Mouse (Mus musculus) CH12.LX (cell line): ENCODE measurements around the gene Bcl2l11. TPM values are rescaled to one million over a fixed set of nuclear protein-coding genes. Genes with fewer than 3 reads are reported as not detected.

Experiments used
- DNase-seq: peaks from one replicate; pipeline ENCODE4 v3.0.0-alpha.2; 2013; ENCODE audit errors: extremely low read depth
- H3K27ac ChIP-seq: 2 replicates; pipeline ENCODE4 v1.5.1; 2012; ENCODE audit warnings: low read depth, mild to moderate bottlenecking, control low read depth, moderate library complexity; ENCODE audit not compliant: insufficient read depth
- H3K27me3 ChIP-seq: replicated peaks from 2 replicates; pipeline ENCODE3; 2012; ENCODE audit warnings: inconsistent platforms
- H3K36me3 ChIP-seq, 2 experiments: replicated peaks in 1 of 2; 2 replicates each; pipeline versions ENCODE3 to v1.6.1; 2012; ENCODE audit warnings: inconsistent platforms in 1 of 2, low read length in 1 of 2, mild to moderate bottlenecking in 1 of 2, mixed read lengths in 1 of 2, moderate library complexity in 1 of 2; ENCODE audit not compliant: control insufficient read depth in 1 of 2, insufficient read depth in 1 of 2
- H3K4me1 ChIP-seq, 2 experiments: 2 replicates each; pipeline ENCODE4 v1.6.1; 2012; ENCODE audit warnings: inconsistent platforms in 1 of 2, moderate library complexity in 1 of 2; ENCODE audit not compliant: insufficient read depth in 2 of 2, control insufficient read depth in 1 of 2
- H3K4me2 ChIP-seq: 2 replicates; pipeline ENCODE4 v1.6.1; 2012; ENCODE audit warnings: low read depth, mild to moderate bottlenecking, control low read depth; ENCODE audit not compliant: poor library complexity, insufficient read depth, severe bottlenecking
- H3K4me3 ChIP-seq, 3 experiments: fragments of 150-350 bp in 1 of 3; sonication (generic) in 1 of 3; replicated peaks in 1 of 3; 2 replicates each; pipeline versions ENCODE3 to v1.5.1; 2011 to 2012; ENCODE audit warnings: low read depth in 2 of 3, low read length in 2 of 3, mild to moderate bottlenecking in 2 of 3, moderate library complexity in 2 of 3, control low read depth in 1 of 3, improper control_type of control experiment in 1 of 3, inconsistent platforms in 1 of 3, mixed read lengths in 1 of 3; ENCODE audit not compliant: poor library complexity in 1 of 3
- H3K79me2 ChIP-seq: replicated peaks from 2 replicates; pipeline ENCODE4 v1.6.1; 2012; ENCODE audit warnings: mild to moderate bottlenecking, moderate library complexity; ENCODE audit not compliant: control insufficient read depth, poor library complexity, insufficient read depth, severe bottlenecking; ENCODE audit errors: extremely low read depth
- H3K9ac ChIP-seq: 2 replicates; pipeline ENCODE4 v1.6.1; 2012; ENCODE audit warnings: low read depth, mild to moderate bottlenecking, control low read depth, moderate library complexity; ENCODE audit not compliant: insufficient read depth
- H3K9me3 ChIP-seq: replicated peaks from 2 replicates; pipeline ENCODE3; 2012; ENCODE audit warnings: low read length, inconsistent platforms, mixed read lengths
- BHLHE40 ChIP-seq: IDR thresholded peaks from 2 replicates; pipeline ENCODE4 v1.6.1; 2011; ENCODE audit warnings: mild to moderate bottlenecking, low read depth, low read length, improper control_type of control experiment
- CTCF ChIP-seq, 2 experiments: IDR thresholded peaks in 1 of 2; conservative IDR thresholded peaks in 1 of 2; 2 replicates each; pipeline ENCODE4 v1.5.1; 2011 to 2012; ENCODE audit warnings: low read depth in 2 of 2, low read length in 2 of 2, improper control_type of control experiment in 1 of 2, inconsistent platforms in 1 of 2, mild to moderate bottlenecking in 1 of 2, moderate library complexity in 1 of 2
- ELF1 ChIP-seq: IDR thresholded peaks from 2 replicates; pipeline ENCODE4 v1.6.1; 2014; ENCODE audit warnings: low read depth, mild to moderate bottlenecking, inconsistent platforms, low read length, improper control_type of control experiment
- EP300 ChIP-seq: IDR thresholded peaks from 2 replicates; pipeline ENCODE4 v1.6.1; 2011; ENCODE audit warnings: low read length, improper control_type of control experiment
- GABPA ChIP-seq: IDR thresholded peaks from 2 replicates; pipeline ENCODE4 v1.6.1; 2012; ENCODE audit warnings: low read depth, low read length, improper control_type of control experiment, inconsistent platforms; ENCODE audit not compliant: insufficient replicate concordance
- HCFC1 ChIP-seq: IDR thresholded peaks from 2 replicates; pipeline ENCODE4 v1.6.1; 2012; ENCODE audit warnings: low read depth, mild to moderate bottlenecking, inconsistent platforms, low read length, improper control_type of control experiment
- IRF4 ChIP-seq: IDR thresholded peaks from 2 replicates; pipeline ENCODE4 v1.6.1; 2014; ENCODE audit warnings: low read depth, mild to moderate bottlenecking, inconsistent platforms, low read length, improper control_type of control experiment
- KAT2A ChIP-seq: IDR thresholded peaks from 2 replicates; pipeline ENCODE4 v1.6.1; 2012; ENCODE audit warnings: low read length, improper control_type of control experiment, inconsistent platforms; ENCODE audit not compliant: insufficient replicate concordance
- MAX ChIP-seq: IDR thresholded peaks from 2 replicates; pipeline ENCODE4 v1.6.1; 2011; ENCODE audit warnings: low read length, improper control_type of control experiment
- MAZ ChIP-seq: IDR thresholded peaks from 2 replicates; pipeline ENCODE4 v1.6.1; 2012; ENCODE audit warnings: low read depth, mild to moderate bottlenecking, inconsistent platforms, low read length, improper control_type of control experiment, moderate library complexity
- MEF2A ChIP-seq: IDR thresholded peaks from 2 replicates; pipeline ENCODE4 v1.6.1; 2014; ENCODE audit warnings: low read depth, mild to moderate bottlenecking, inconsistent platforms, low read length, improper control_type of control experiment, borderline replicate concordance
- PAX5 ChIP-seq: IDR thresholded peaks from 2 replicates; pipeline ENCODE4 v1.6.1; 2012; ENCODE audit warnings: low read length, inconsistent platforms, mixed read lengths
- RAD21 ChIP-seq: IDR thresholded peaks from 2 replicates; pipeline ENCODE4 v1.6.1; 2011; ENCODE audit warnings: low read depth, mild to moderate bottlenecking, low read length, improper control_type of control experiment, moderate library complexity
- SMC3 ChIP-seq: IDR thresholded peaks from 2 replicates; pipeline ENCODE4 v1.6.1; 2011; ENCODE audit warnings: low read depth, low read length, improper control_type of control experiment
- TBP ChIP-seq: conservative IDR thresholded peaks from 2 replicates; pipeline ENCODE4 v1.6.1; 2011; ENCODE audit warnings: low read depth, low read length, improper control_type of control experiment
- TCF12 ChIP-seq: IDR thresholded peaks from 2 replicates; pipeline ENCODE4 v1.6.1; 2014; ENCODE audit warnings: low read depth, mild to moderate bottlenecking, inconsistent platforms, low read length, improper control_type of control experiment
- UBTF ChIP-seq: IDR thresholded peaks from 2 replicates; pipeline ENCODE4 v1.6.1; 2012; ENCODE audit warnings: low read depth, mild to moderate bottlenecking, inconsistent platforms, low read length, improper control_type of control experiment, moderate library complexity
- USF2 ChIP-seq: conservative IDR thresholded peaks from 2 replicates; pipeline ENCODE4 v1.6.1; 2011; ENCODE audit warnings: low read depth, low read length, improper control_type of control experiment
- ZC3H11A ChIP-seq: IDR thresholded peaks from 2 replicates; pipeline ENCODE4 v1.6.1; 2012; ENCODE audit warnings: low read depth, mild to moderate bottlenecking, inconsistent platforms, low read length, improper control_type of control experiment
- ZMIZ1 ChIP-seq: IDR thresholded peaks from 2 replicates; pipeline ENCODE4 v1.6.1; 2012; ENCODE audit warnings: low read depth, mild to moderate bottlenecking, inconsistent platforms, low read length, improper control_type of control experiment
- dilution Hi-C: fragments of 300-500 bp; cut with MboI; formaldehyde crosslinking; loops from 2 replicates; pipeline ENCODE4 v1.14.3; 2020; ENCODE audit warnings: low sequenced_read_pairs; ENCODE audit not compliant: extremely low pct_unique_long_range_greater_than_20kb, extremely low pct_ligation_motif_present
- in situ Hi-C: fragments of 300-500 bp; cut with MboI; formaldehyde crosslinking; loops from 3 replicates; pipeline ENCODE4 v1.14.3; 2019; ENCODE audit warnings: low sequenced_read_pairs, low pct_ligation_motif_present, low pct_unique_long_range_greater_than_20kb, mixed read lengths
- polyA plus RNA-seq: library from polyadenylated mRNA; unstranded; fragments of >175 nt; gene quantifications from 2 replicates; pipeline ENCODE4 v1.2.1, GENCODE M21; 2012; ENCODE audit warnings: low read depth; ENCODE audit not compliant: insufficient read length
- total RNA-seq, 2 experiments: library from RNA; depleted of rRNA; stranded (reverse); fragments of 300-350 nt in 1 of 2; fragments of >200 nt in 1 of 2; gene quantifications; 2 replicates each; pipeline ENCODE4 v1.2.3; 2012 to 2014

The Bcl2l11 gene
- total and polyA plus RNA-seq, 3 experiments = 7.8 to 24.6 (median 11.6) TPM

DNA sequence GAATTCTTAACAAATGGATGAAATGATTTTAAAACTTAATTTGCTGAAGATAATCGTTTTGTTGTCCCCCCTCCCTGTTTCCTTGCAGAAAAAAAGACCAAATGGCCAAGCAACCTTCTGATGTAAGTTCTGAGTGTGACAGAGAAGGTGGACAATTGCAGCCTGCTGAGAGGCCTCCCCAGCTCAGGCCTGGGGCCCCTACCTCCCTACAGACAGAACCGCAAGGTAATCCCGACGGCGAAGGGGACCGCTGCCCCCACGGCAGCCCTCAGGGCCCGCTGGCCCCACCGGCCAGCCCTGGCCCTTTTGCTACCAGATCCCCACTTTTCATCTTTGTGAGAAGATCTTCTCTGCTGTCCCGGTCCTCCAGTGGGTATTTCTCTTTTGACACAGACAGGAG, 2.7 kb downstream of the Bcl2l11 start:
- dilution Hi-C loops = no loop called here
- no peak overlapping the region; the same call in 1 of the 2 replicates for H3K9ac ChIP-seq

DNA sequence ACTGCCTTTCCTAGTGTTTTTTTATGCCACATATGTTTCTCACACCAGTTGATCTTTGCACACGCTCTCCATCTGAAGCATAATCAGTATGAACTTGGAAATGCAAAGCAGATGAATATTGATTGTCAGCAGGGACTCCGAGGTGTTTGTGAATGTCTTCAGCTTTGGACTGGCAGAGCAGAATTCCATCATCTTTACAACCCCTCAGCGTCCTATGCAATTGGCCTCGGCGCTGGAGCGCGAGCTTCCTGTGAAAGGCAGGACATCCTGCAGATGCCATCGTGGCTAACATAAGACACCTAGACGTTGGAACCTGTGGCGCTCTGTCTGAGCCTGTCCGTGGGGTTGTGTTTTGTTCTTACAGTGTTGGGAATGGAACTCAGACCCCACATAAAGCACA, 5.7 kb downstream of the Bcl2l11 start:
- no peak overlapping the region for H3K9ac ChIP-seq
- in situ Hi-C loops = no loop called here
- no peak overlapping the region for H3K4me3 ChIP-seq
- no peak for DNase-seq
- TF ChIP-seq TBP (no peak), SMC3 (no peak), KAT2A (no peak), GABPA (no peak), PAX5 (no peak), BHLHE40 (no peak), ZMIZ1 (no peak), ZC3H11A (no peak), EP300 (no peak), UBTF (no peak)
- TF ChIP-seq, all 38 proteins: peak for 0
- Histone ChIP-seq H3K4me1 (peaks cover 24 to 55% of the 10 kb centered on the region in 2 experiments), H3K4me2 (no peak overlapping the region), H3K27me3 (no peaks in the 10 kb centered on the region), H3K27ac (no peak overlapping the region), H3K9me3 (no peaks in the 10 kb centered on the region), H3K36me3 (peaks cover 11 to 58% of the 10 kb centered on the region in 2 experiments), H3K79me2 (no peaks in the 10 kb centered on the region)
- dilution Hi-C loops = no loop called here

More for the DNA sequence above, 2.7 kb downstream of the Bcl2l11 start:
- no peak for DNase-seq
- 0 out of 2 replicates have a peak overlapping the region, but pooled peaks have one; percentile 2 for H3K4me2 ChIP-seq
- no peak overlapping the region for H3K4me3 ChIP-seq
- in situ Hi-C loops = no loop called here
- peaks cover 11 to 41% of the 10 kb centered on the region in 2 experiments for H3K36me3 ChIP-seq
- H3K4me1 ChIP-seq = peaks cover 9 to 31% of the 10 kb centered on the region in 2 experiments
- H3K79me2 ChIP-seq = no peaks in the 10 kb centered on the region
- peaks cover 8% of the 10 kb centered on the region for H3K9me3 ChIP-seq
- no peak for TF ChIP-seq HCFC1
- TF ChIP-seq MAX = no peak
- TF ChIP-seq USF2 = no peak
- TF ChIP-seq TCF12 = no peak
- no peak for TF ChIP-seq KAT2A
- TF ChIP-seq ZMIZ1 = no peak
- TF ChIP-seq MAZ = no peak
- TF ChIP-seq BHLHE40 = no peak
- no peak for TF ChIP-seq CTCF (conservative IDR thresholded peaks at IDR 0.05 in 1 of 2, IDR thresholded peaks at IDR 0.05 in 1 of 2; ENCODE audit: low read depth in 2 of 2, low read length in 2 of 2)
- no peak for TF ChIP-seq RAD21
- TF ChIP-seq IRF4 = no peak
- no peak for TF ChIP-seq SMC3
- TF ChIP-seq MEF2A = no peak
- TF ChIP-seq ELF1 = no peak
- no peak for TF ChIP-seq PAX5
- H3K27me3 ChIP-seq = no peaks in the 10 kb centered on the region
- no peak overlapping the region for H3K27ac ChIP-seq
